Mouse (Mus musculus): Measurements from ENCODE around the gene Grid1.

DNA sequence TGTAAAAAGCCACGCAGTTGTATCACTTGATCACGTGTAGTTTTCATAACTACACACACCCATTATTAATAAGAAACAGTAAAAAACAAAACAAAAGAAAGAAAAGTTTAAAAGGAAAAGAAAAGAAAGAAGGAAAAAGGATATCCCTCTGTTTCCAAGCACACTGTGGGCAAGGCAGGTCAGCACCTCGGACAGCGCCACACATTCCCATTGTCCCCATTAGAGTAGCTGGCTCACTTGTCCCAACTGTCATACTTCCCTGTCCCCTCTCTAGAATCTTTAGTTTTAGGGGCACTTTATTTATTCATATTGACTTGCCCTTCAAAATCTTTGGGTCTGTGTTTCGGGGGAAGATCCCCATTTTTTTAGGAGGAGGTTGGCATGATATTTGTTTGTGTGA is 47.4 kb downstream of the Grid1 start:
- TF ChIP-seq CTCF (IDR thresholded peaks at IDR 0.05) (no peak), EP300 (IDR thresholded peaks at IDR 0.05; ENCODE audit: insufficient read depth, low read depth, low read length) (no peak), POLR2A (IDR thresholded peaks at IDR 0.05; ENCODE audit: insufficient read depth, low read depth, low read length) (no peak)
